Mouse (Mus musculus): ENCODE results near the gene Utp4. TPM values are rescaled to one million over a fixed set of nuclear protein-coding genes. Genes with fewer than 3 reads are reported as not detected.

Gene Utp4
- polyA plus RNA-seq (2016; fragmentation: Nextera tagmentation; extraction: Ambion mirVana): 96.5 and 105 TPM in 2 replicates

DNA sequence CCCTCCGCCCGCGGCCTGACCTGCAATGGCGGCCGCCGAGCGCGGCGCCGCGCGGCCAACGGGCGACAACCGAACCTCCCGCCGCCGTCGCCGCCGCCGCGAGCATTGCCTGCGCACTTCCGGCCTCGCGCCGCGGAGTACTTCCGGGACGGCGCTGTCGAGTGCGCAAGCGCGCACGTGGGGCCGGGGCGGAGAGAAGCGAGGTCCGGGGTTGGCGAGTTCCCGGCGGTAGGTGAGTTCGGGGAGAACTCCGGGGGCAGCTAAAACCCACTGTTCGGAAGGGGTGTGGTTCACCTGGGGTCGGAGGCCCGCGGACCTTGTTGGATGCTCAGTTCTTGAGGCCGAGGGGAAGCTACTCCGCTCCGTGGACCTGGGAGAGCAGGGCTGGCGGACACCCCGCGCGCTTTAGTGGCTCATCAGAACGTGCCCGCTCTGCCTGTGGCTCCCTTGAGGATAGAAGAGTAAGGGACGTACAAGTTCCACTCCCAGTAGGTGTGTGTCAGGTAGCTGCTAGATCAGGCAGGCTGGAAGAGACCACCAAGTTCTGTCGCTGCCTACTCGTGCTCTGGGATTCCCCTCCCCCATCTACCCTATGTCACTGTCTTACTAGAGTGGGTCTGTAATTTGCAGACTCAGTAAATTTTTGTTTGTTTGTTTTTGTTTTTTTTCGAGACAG lies at the start of gene Utp4:
Utp4 (plus strand) TSS at position 156 of the 676 bp plus-strand sequence.
- H3K4me1 ChIP-seq: peaks cover 38% of the 10 kb centered on the region
- H3K36me3 ChIP-seq (replicated peaks): peaks cover 58% of the 10 kb centered on the region
- H3K4me3 ChIP-seq: peak within 1 kb of the TSS; percentile 98
- under 1% methylated on average over 63 of the region's 63 CpGs for WGBS
- H3K9me3 ChIP-seq: no peaks in the 10 kb centered on the region
- DNase-seq (ENCODE audit: extremely low spot score, low spot score): peak; percentile 87
- no peaks in the 10 kb centered on the region for H3K27me3 ChIP-seq (ENCODE audit: poor library complexity, severe bottlenecking)
- peak within 1 kb of the TSS; percentile 100 for H3K27ac ChIP-seq

DNA sequence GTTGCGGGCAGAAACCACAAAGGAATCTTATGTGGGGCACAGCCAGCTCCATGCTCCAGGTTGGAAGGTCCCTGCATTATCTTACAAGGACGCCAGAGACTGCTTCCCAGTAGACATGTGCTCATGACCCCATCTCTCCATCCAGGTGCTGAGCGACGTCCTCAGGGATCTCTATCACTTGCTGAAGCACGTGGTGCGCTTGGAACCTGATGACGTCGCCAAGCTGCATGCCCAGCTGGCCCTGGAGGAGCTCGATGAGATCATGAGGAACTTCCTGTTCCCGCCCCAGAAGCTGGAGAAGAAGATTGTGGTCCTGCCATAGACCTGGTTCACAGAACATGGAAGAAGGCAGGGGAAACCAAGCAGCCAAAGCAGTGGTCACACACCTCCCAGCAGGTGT lies 43.4 kb upstream of the Utp4 start:
- WGBS: 91% methylated on average over 10 of the region's 10 CpGs
- no peaks in the 10 kb centered on the region for H3K27me3 ChIP-seq (ENCODE audit: poor library complexity, severe bottlenecking)
- no peak for DNase-seq (ENCODE audit: extremely low spot score, low spot score)
- no peak overlapping the region for H3K27ac ChIP-seq
- H3K4me1 ChIP-seq: peaks cover 17% of the 10 kb centered on the region
- H3K9me3 ChIP-seq: no peaks in the 10 kb centered on the region
- H3K4me3 ChIP-seq: no peak overlapping the region
- H3K36me3 ChIP-seq (replicated peaks): peaks cover 20% of the 10 kb centered on the region

DNA sequence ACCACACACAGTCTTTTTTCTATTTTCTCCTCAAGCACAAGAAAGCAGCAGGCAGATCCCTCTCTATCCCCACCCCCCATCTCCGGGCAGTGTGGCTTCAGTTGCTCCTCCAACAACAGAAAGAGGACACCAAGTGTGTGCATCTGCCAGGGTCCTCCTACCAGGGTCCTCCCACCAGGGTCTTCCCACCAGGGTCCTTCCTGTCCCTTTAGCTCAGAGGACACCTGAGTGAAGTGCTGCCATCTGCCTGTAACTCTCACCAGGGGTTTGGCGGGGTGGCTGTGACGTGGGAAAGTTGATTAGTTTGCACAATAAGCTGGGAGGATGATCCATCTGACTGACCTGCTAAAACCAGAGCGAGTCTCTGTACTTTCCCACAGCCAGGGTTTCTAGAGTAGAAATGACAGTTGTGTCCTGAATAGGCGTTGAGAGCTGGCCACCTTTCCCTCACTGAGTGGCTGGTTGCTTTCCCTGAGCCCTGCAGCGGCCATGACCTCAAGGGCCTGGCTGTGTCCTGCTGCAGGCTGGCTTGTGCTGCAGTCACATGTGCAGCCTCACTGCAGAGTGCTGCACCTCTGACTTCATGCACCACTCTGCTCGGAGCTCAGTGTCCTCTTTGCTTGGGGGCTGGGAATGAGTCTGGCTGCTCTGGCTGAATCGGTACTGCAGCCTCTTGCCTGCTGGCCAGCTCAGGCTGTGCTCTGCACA lies 38.7 kb upstream of the Utp4 start:
- DNase-seq (ENCODE audit: extremely low spot score, low spot score): no peak
- Histone ChIP-seq H3K4me3 (no peak overlapping the region), H3K36me3 (replicated peaks) (peaks cover 20% of the 10 kb centered on the region), H3K9me3 (no peaks in the 10 kb centered on the region), H3K27ac (no peak overlapping the region), H3K4me1 (peaks cover 12% of the 10 kb centered on the region), H3K27me3 (ENCODE audit: poor library complexity, severe bottlenecking) (no peaks in the 10 kb centered on the region)
- WGBS: 56% methylated on average over 8 of the region's 8 CpGs

DNA sequence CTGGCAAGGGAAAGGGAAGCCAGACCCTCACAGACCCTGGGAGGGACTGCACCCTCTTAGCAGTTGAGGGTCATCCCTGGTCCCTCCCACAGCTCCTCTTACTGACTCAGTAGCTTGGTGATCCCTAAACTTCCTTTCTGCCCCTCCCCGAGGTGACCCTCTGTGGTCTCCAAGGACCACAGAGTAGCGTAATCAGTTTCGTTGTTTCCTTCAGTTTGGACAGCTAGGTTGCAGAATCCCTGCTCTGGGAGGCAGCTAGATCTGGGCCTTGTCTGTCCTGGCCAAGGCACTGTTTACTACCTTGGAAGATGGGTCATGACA lies 38.2 kb upstream of the Utp4 start:
- Histone ChIP-seq H3K4me1 (peaks cover 12% of the 10 kb centered on the region), H3K9me3 (no peaks in the 10 kb centered on the region), H3K36me3 (replicated peaks) (peaks cover 17% of the 10 kb centered on the region), H3K27me3 (ENCODE audit: poor library complexity, severe bottlenecking) (no peaks in the 10 kb centered on the region), H3K4me3 (no peak overlapping the region), H3K27ac (no peak overlapping the region)
- DNase-seq (ENCODE audit: extremely low spot score, low spot score): no peak
- 85% methylated on average over 3 of the region's 3 CpGs for WGBS

DNA sequence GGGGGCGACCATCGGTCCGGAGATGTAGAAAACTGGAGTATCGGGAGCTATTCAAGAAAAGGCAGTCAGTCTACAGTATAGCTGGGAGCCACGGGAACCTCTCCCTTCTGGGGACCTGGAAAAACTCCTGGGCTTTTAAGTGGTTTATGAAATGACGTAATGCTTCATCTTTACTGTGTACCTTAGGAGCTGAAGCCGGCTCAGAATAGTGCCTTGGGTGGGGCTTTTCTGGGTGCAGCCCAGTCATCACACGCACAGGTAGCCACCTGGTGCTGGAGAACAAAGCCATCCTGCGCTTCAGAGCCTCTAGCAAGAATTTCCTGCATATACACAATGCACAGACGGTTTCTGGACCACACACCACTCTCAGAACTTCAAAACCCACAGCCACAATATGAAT lies 30.6 kb upstream of the Utp4 start:
- no peak for DNase-seq (ENCODE audit: extremely low spot score, low spot score)
- no peaks in the 10 kb centered on the region for H3K36me3 ChIP-seq (replicated peaks)
- WGBS: 92% methylated on average over 10 of the region's 10 CpGs
- peaks cover 10% of the 10 kb centered on the region for H3K27me3 ChIP-seq (ENCODE audit: poor library complexity, severe bottlenecking)
- no peaks in the 10 kb centered on the region for H3K4me1 ChIP-seq
- H3K9me3 ChIP-seq: no peaks in the 10 kb centered on the region
- no peak overlapping the region for H3K4me3 ChIP-seq
- no peak overlapping the region for H3K27ac ChIP-seq

DNA sequence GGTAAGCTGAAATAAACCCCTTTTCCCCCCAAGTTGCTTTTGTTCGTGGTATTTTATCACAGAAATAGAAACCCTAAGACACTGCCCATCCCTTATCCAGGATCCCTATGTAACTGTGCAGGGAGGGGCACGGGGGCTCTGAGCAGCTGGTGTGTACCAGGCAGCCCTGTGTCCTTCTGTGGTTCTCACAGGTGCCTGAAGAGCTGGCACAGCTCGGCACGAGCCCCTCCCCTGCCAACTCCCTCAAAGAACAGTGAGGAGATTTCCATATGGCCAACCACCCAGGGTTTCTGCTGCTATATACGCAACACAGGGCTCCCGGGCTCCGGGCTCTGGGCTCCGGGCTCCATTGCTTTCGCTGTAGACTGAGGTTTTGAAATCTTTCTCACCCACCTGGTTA lies 28.1 kb upstream of the Utp4 start:
- H3K27me3 ChIP-seq (ENCODE audit: poor library complexity, severe bottlenecking): peaks cover 35% of the 10 kb centered on the region
- 80% methylated on average over 9 of the region's 9 CpGs for whole genome bisulfite sequencing
- H3K27ac ChIP-seq: no peak overlapping the region
- H3K4me3 ChIP-seq: no peak overlapping the region
- peaks cover 11% of the 10 kb centered on the region for H3K4me1 ChIP-seq
- no peaks in the 10 kb centered on the region for H3K36me3 ChIP-seq (replicated peaks)
- no peak for DNase-seq (ENCODE audit: extremely low spot score, low spot score)
- no peaks in the 10 kb centered on the region for H3K9me3 ChIP-seq

DNA sequence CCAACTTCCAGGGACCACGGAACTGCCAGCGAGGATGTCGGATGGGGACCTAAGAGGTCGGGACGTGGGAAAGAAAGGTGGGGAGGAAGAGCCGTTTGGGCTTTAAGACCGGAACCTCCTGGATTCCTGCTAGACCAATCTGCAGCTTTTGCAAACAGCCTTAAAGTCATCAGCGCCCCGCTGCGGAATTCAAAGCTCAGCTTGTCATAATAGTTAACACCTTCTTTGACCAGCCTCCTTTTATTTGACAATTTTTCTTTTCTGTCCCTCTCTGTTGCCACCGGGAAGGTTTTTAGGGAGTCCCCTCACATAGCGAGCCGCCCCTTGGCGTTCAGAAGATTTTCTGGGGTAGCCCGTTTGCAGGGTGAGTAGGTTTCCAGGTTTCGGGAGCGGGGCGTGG lies 23.4 kb upstream of the Utp4 start, which contains the start of gene Has3:
Has3 (plus strand) TSS at position 192 of the 400 bp plus-strand sequence.
- under 1% methylated on average over 18 of the region's 18 CpGs for WGBS
- DNase-seq (ENCODE audit: extremely low spot score, low spot score): no peak
- H3K36me3 ChIP-seq (replicated peaks): peaks cover 13% of the 10 kb centered on the region
- H3K4me3 ChIP-seq: peak within 1 kb of the TSS; percentile 73
- no peaks in the 10 kb centered on the region for H3K9me3 ChIP-seq
- H3K4me1 ChIP-seq: peaks cover 41% of the 10 kb centered on the region
- H3K27me3 ChIP-seq (ENCODE audit: poor library complexity, severe bottlenecking): peaks cover 79% of the 10 kb centered on the region
- H3K27ac ChIP-seq: peak within 1 kb of the TSS; percentile 80

DNA sequence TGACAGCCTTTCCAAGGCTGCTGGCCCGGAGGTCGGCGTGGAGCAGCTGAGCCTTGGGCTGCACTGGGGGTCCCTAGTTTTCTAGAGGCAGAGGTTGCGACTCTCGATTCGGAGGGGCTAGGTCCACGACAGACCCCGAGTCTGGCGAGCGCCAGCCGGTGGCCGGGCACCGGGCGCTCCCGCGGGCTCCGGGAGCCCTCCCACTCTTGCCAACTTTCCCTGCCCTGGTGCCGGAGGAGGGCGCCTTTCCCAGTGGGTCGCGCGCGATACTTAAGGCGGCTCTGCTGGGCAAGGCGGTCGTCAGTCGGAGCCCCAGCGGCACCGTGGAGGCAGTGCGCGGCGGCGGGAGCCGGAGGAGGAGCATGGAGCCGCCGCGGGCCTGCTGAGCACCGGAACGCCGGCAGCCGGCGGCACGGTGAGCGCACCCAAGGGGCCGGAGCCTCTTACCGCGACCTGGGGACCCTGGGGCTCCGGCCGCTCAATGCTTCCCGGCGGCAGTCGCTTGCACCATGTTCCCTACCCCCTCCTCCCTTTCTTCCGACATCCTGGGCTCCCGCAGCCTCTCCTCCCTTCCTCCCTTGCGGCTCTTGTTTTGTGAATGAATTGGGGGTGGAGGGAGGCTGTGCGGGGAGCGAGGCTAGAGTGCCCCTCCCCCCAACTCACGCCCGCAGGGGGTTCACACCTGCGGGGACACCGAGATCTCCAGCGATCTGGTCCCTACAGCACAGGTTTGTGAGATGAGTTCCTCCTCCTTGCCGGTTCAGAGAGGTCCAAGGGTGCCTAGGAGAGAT lies 22.7 kb upstream of the Utp4 start:
- WGBS: 0% methylated on average over 63 of the region's 63 CpGs
- Histone ChIP-seq H3K36me3 (replicated peaks) (peaks cover 16% of the 10 kb centered on the region), H3K4me1 (peaks cover 41% of the 10 kb centered on the region), H3K27me3 (ENCODE audit: poor library complexity, severe bottlenecking) (peaks cover 79% of the 10 kb centered on the region), H3K9me3 (no peaks in the 10 kb centered on the region), H3K4me3 (peak overlapping the region; percentile 73), H3K27ac (peak overlapping the region; percentile 80)
- peak; percentile 63 for DNase-seq (ENCODE audit: extremely low spot score, low spot score)

DNA sequence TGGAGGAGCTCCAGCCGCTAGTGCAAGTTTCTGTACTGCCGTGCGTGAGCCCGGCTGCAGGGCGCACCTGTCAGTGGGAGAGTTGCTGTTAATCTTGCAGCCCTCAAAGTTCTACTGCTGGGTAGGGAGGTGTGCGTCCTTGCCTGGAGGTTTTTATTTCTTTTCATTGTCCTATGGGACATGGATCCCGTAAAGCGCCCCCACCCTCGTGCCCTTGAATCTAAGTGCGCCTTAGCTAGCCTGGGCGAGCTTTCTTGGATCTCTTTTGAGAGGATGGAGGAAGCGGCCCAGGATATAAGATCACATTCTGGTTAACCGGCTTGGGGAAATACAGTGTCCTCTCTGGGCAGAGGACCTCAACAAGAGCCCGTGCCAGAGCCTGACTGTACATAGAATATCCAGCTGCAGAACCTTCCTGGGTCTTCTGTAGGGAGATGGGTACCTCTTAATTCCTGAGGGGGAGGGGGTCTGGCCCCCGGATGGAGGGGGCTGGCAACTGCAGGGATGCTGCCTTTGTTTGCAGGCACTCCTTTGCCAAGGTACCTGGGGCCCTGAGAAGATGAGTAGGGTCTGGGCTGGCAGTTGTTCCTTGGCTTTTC lies 22.0 kb upstream of the Utp4 start:
- H3K27ac ChIP-seq: peak overlapping the region; percentile 80
- H3K4me1 ChIP-seq: peaks cover 41% of the 10 kb centered on the region
- WGBS: under 1% methylated on average over 15 of the region's 15 CpGs
- no peak for DNase-seq (ENCODE audit: extremely low spot score, low spot score)
- peaks cover 79% of the 10 kb centered on the region for H3K27me3 ChIP-seq (ENCODE audit: poor library complexity, severe bottlenecking)
- no peaks in the 10 kb centered on the region for H3K9me3 ChIP-seq
- peak overlapping the region; percentile 73 for H3K4me3 ChIP-seq
- H3K36me3 ChIP-seq (replicated peaks): peaks cover 23% of the 10 kb centered on the region

DNA sequence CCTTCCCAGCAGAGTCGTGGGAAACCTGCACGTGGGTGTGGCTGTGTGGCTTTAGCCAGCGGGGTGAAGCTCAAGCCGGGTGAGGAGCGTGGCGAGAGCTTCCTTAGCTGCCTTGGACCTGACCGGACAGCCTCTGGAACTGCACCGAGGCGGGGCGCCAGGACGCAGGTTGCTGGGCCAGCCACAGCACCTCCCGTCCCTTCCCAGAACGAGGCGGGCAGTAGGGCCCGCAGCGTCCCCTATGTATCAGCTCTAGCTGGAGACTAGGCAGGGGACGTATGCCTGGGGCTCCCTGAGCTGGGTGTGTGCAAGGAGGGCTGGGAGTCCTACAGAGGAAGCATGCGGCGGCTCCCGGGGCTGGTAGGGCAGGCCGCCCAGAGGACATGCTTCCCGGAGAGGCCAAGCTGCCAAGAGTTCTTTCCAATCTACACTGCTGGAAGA lies 21.5 kb upstream of the Utp4 start:
- peak overlapping the region; percentile 80 for H3K27ac ChIP-seq
- peaks cover 28% of the 10 kb centered on the region for H3K36me3 ChIP-seq (replicated peaks)
- H3K4me3 ChIP-seq: peak overlapping the region; percentile 73
- under 1% methylated on average over 22 of the region's 22 CpGs for WGBS
- H3K9me3 ChIP-seq: no peaks in the 10 kb centered on the region
- peak; percentile 67 for DNase-seq (ENCODE audit: extremely low spot score, low spot score)
- H3K4me1 ChIP-seq: peaks cover 41% of the 10 kb centered on the region
- H3K27me3 ChIP-seq (ENCODE audit: poor library complexity, severe bottlenecking): peaks cover 74% of the 10 kb centered on the region

DNA sequence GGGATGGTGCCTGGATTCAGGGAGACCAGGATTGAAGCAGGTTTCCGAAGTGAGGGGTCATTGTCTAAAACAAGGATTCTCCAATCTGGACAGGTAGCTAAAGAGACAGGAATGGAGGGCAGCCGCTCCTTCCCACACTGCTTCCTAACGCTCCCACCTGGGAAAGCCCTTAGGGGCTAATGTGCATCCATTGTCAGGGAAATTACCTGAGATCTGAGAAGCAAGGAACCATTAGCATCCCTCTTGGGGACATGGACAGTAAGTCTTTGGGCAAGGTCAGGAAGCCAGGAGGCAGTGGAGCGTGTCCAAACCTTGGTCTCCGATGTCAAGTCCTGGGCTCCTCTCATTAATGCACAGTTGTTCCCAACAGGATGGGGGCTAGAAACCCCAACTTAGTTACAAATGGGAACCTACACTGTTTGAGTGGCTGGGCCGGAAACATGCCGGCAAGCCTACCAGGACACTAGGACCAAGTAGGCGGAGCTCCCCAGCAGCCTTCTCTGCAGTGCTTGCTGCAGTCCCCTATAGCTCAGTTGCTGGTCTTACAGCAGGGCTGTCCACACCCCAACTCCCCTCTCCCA lies 20.9 kb upstream of the Utp4 start:
- no peaks in the 10 kb centered on the region for H3K9me3 ChIP-seq
- peaks cover 69% of the 10 kb centered on the region for H3K27me3 ChIP-seq (ENCODE audit: poor library complexity, severe bottlenecking)
- no peak for DNase-seq (ENCODE audit: extremely low spot score, low spot score)
- peak overlapping the region; percentile 73 for H3K4me3 ChIP-seq
- peaks cover 41% of the 10 kb centered on the region for H3K4me1 ChIP-seq
- peaks cover 34% of the 10 kb centered on the region for H3K36me3 ChIP-seq (replicated peaks)
- 4% methylated on average over 8 of the region's 8 CpGs for WGBS
- H3K27ac ChIP-seq: no peak overlapping the region

DNA sequence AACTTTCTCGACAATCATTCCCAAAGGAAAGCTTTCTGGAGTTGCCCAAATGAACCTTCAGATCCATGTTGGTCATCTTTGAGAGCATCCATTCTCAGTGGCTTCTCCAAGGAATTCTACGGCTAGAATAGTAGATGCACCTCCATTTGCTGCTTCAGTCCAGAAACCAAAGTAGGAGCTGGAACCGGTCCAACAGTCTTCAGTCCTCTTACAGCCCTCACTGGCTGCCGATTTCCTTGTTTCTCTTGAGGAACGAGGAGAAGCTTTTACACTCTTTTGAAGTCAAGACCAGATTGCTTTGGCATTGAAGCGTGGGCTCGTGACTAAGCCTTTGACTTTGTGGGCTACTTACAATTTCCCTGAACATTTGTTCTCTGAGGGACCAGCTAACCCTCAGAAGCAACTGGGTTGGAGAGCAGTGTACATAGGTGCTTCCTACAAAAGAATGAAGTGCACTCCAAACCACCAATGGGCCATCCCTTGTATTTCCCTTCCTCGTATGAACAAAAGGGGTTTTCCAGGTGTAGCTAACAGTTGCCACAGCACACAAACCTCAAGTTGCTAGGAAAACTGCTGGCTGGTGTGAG lies 13.2 kb upstream of the Utp4 start:
- Histone ChIP-seq H3K36me3 (replicated peaks) (peaks cover 98% of the 10 kb centered on the region), H3K4me3 (no peak overlapping the region), H3K27ac (no peak overlapping the region), H3K27me3 (ENCODE audit: poor library complexity, severe bottlenecking) (no peaks in the 10 kb centered on the region), H3K9me3 (no peaks in the 10 kb centered on the region), H3K4me1 (no peaks in the 10 kb centered on the region)
- no peak for DNase-seq (ENCODE audit: extremely low spot score, low spot score)
- 93% methylated on average over 8 of the region's 8 CpGs for WGBS
